Mouse (Mus musculus): Measurements from ENCODE around the gene Barx1. TPM values are rescaled to one million over a fixed set of nuclear protein-coding genes. Genes with fewer than 3 reads are reported as not detected.

Barx1 gene
- polyA plus RNA-seq, 1 experiment from 2014 or later, result not detected

DNA sequence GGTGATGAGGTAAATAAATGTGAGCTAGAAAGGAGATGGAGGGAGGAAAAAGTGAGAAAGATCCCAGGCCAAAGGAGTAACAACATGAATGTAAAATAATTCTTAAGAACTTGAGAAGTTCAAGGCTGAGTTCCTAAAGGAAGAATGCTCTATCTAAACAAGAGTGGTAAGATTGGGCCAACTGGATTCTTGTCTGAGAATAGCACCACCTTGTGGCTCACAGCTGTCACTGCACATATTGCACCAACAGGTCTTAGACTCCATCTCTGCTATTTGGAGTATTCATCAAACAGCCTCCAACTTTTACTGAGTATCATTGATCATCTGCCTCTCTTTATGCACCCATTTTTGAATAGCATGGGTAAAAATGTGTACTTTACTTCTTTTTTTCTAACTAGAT is 23.2 kb upstream of the Barx1 start:
- H3K4me3 ChIP-seq (ENCODE audit: low read depth, low read length), result no peak overlapping the region
- H3K4me2 ChIP-seq (ENCODE audit: low read depth), result no peak overlapping the region
- no peak overlapping the region for H3K9ac ChIP-seq (ENCODE audit: low read length)
- no peak for ATAC-seq (ENCODE audit: insufficient read depth, low FRiP score, low TSS enrichment)
- no peaks in the 10 kb centered on the region for H3K9me3 ChIP-seq (ENCODE audit: control insufficient read depth, low read length)
- H3K4me1 ChIP-seq (ENCODE audit: control insufficient read depth, insufficient read depth, low read length), result 0 out of 2 replicates have a peak, but pooled peaks cover 2% of the 10 kb centered on the region
- no peaks in the 10 kb centered on the region for H3K36me3 ChIP-seq (ENCODE audit: control insufficient read depth, insufficient read depth, low read length)
- no peak overlapping the region for H3K27ac ChIP-seq (ENCODE audit: low read depth, low read length)
- H3K27me3 ChIP-seq (ENCODE audit: control insufficient read depth, insufficient read depth, low read length), result no peaks in the 10 kb centered on the region
- DNase-seq (ENCODE audit: low spot score), result peak; percentile 63

DNA sequence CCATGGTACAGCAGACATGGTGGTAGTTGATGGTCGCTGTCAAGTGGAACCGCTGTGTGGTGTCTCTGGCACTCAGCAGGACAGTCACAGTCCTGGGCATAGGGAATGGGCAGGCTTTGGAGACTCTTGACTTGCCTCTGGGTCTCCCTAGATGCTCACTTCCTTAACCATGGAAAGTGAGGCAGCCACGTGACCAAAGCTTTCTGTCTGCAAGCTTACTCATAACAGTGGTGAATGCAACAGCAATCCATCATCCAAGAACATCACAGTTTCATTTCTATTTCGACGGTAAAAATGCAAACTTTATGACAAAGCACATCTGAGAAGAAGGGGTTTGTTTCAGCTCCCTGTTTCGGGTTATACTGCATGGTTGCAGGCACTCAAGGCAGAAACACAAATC is 19.7 kb upstream of the Barx1 start:
- no peak overlapping the region for H3K9ac ChIP-seq (ENCODE audit: low read length)
- no peaks in the 10 kb centered on the region for H3K9me3 ChIP-seq (ENCODE audit: control insufficient read depth, low read length)
- ATAC-seq (ENCODE audit: insufficient read depth, low FRiP score, low TSS enrichment) (no peak), DNase-seq (ENCODE audit: low spot score) (no peak)
- H3K27ac ChIP-seq (ENCODE audit: low read depth, low read length), result no peak overlapping the region
- H3K27me3 ChIP-seq (ENCODE audit: control insufficient read depth, insufficient read depth, low read length), result no peaks in the 10 kb centered on the region
- WGBS, result 90% methylated on average over 6 of the region's 6 CpGs
- H3K4me2 ChIP-seq (ENCODE audit: low read depth), result no peak overlapping the region
- no peaks in the 10 kb centered on the region for H3K36me3 ChIP-seq (ENCODE audit: control insufficient read depth, insufficient read depth, low read length)
- H3K4me1 ChIP-seq (ENCODE audit: control insufficient read depth, insufficient read depth, low read length), result no peaks in the 10 kb centered on the region
- no peak overlapping the region for H3K4me3 ChIP-seq (ENCODE audit: low read depth, low read length)

DNA sequence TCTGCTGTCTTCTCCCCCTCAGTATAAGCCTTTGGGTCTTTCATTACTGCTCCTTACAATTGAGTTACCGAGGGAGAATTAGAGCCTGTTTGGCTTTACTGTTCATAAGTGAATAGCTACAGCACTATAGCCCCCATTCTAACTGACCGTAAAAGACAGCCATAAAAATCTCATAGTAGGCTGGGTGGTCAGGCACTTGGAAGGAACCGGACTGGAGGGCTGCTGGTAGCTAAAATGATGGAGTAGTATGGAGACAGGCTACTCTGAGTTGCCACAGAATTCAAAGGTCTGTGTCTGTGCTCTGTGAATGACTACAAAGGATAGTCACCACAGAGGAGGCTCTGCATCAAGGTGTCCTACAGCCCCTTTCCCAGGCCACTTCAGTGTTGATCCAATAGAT is 18.8 kb upstream of the Barx1 start:
- Histone ChIP-seq H3K4me3 (ENCODE audit: low read depth, low read length) (no peak overlapping the region), H3K9ac (ENCODE audit: low read length) (no peak overlapping the region), H3K27ac (ENCODE audit: low read depth, low read length) (no peak overlapping the region), H3K36me3 (ENCODE audit: control insufficient read depth, insufficient read depth, low read length) (no peaks in the 10 kb centered on the region), H3K4me1 (ENCODE audit: control insufficient read depth, insufficient read depth, low read length) (no peaks in the 10 kb centered on the region), H3K4me2 (ENCODE audit: low read depth) (no peak overlapping the region), H3K9me3 (ENCODE audit: control insufficient read depth, low read length) (no peaks in the 10 kb centered on the region), H3K27me3 (ENCODE audit: control insufficient read depth, insufficient read depth, low read length) (no peaks in the 10 kb centered on the region)
- DNase-seq (ENCODE audit: low spot score) (no peak), ATAC-seq (ENCODE audit: insufficient read depth, low FRiP score, low TSS enrichment) (no peak)
- 40% methylated on average over 3 of the region's 3 CpGs for WGBS

DNA sequence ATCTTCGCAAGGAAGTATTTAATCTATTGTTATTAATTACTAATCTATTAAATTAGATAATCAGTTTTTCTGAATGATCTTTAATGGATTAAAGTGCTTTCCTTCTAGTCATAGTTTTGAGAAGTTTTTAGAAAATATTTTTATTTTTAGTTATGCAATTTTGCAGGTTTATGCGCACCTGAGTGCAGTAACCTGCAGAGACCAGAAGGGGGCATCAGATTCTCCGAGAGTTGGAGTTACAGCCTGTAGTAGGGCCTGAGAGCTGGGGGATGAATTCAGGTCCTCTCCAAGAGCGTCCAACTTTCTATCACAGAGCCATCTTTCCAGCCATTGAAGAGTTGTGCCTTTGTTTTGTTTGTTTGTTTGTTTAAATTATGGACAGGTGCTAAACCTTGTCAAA is 16.1 kb upstream of the Barx1 start:
- Histone ChIP-seq H3K27ac (ENCODE audit: low read depth, low read length) (no peak overlapping the region), H3K4me1 (ENCODE audit: control insufficient read depth, insufficient read depth, low read length) (no peaks in the 10 kb centered on the region), H3K36me3 (ENCODE audit: control insufficient read depth, insufficient read depth, low read length) (no peaks in the 10 kb centered on the region), H3K9ac (ENCODE audit: low read length) (no peak overlapping the region), H3K4me2 (ENCODE audit: low read depth) (no peak overlapping the region), H3K4me3 (ENCODE audit: low read depth, low read length) (no peak overlapping the region), H3K27me3 (ENCODE audit: control insufficient read depth, insufficient read depth, low read length) (no peaks in the 10 kb centered on the region), H3K9me3 (ENCODE audit: control insufficient read depth, low read length) (no peaks in the 10 kb centered on the region)
- ATAC-seq (ENCODE audit: insufficient read depth, low FRiP score, low TSS enrichment) (no peak), DNase-seq (ENCODE audit: low spot score) (no peak)
- 91% methylated on average over 4 of the region's 4 CpGs for WGBS

DNA sequence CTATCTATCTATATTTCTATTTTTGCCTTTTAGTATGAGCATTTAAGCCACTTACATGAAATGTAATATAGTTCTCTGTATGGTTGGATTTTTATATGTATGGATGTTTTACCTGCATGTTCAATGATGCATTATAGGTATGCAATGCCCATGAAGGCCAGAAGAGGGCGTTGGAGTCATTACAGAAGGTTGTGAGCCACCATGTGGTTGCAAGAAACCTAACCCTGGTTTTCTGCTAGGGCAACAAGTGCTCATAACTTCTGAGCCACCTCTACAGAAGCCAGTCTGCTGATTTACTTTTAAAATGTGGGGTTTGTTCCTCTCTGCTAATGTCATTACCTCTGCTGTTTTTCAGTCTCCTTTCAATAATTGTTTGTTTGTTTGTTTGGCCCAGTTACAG is 12.2 kb upstream of the Barx1 start:
- 0% methylated on average over 1 of the region's 1 CpGs for WGBS
- Histone ChIP-seq H3K4me1 (ENCODE audit: control insufficient read depth, insufficient read depth, low read length) (no peaks in the 10 kb centered on the region), H3K27me3 (ENCODE audit: control insufficient read depth, insufficient read depth, low read length) (peaks cover 16% of the 10 kb centered on the region), H3K27ac (ENCODE audit: low read depth, low read length) (no peak overlapping the region), H3K4me2 (ENCODE audit: low read depth) (no peak overlapping the region), H3K9ac (ENCODE audit: low read length) (no peak overlapping the region), H3K9me3 (ENCODE audit: control insufficient read depth, low read length) (no peaks in the 10 kb centered on the region), H3K36me3 (ENCODE audit: control insufficient read depth, insufficient read depth, low read length) (no peaks in the 10 kb centered on the region), H3K4me3 (ENCODE audit: low read depth, low read length) (no peak overlapping the region)
- DNase-seq (ENCODE audit: low spot score) (no peak), ATAC-seq (ENCODE audit: insufficient read depth, low FRiP score, low TSS enrichment) (no peak)

DNA sequence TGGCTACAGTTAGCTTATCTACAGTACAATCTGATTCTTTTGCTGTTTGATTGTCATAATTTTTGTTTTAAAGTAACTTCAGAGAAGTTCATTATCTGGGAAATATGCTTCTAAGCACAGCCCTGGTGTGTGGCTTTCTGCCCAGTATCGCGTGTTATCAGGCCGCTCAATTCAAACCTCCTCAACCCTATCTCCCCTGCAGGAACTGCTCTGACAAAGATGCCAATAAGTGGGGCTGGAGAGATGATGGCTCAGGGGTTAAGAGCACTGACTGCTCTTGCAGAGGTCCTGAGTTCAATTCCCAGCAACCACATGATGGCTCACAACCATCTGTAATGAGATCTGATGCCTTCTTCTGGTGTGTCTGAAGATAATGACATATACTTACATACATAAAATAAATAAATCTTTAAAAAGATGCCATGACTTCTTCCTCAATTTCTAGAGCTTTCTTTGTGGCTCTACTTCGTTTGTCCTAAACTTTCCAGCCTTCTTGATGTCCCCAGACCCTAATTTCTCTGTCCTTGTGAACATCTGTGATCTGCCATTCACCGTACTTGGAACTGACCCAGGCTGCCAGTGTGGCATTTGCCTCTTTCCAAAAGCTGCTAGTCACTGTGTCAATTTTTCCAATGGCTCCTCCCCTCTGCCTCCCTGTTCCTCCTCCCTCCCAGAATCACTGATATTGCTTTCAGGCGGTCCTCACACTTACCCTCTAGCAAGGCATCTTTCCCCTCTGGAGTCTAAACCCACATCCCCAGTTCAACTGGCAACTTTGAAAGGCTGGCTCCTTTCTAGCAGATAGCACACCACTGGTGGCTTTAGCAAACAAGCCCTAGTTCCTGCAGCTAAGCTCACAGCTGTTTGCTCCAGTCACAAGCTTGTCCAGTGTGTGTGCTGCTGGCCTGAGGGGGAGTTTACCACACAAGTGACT is 11.4 kb upstream of the Barx1 start:
- Histone ChIP-seq H3K9ac (ENCODE audit: low read length) (no peak overlapping the region), H3K36me3 (ENCODE audit: control insufficient read depth, insufficient read depth, low read length) (no peaks in the 10 kb centered on the region), H3K9me3 (ENCODE audit: control insufficient read depth, low read length) (no peaks in the 10 kb centered on the region), H3K4me3 (ENCODE audit: low read depth, low read length) (no peak overlapping the region), H3K4me2 (ENCODE audit: low read depth) (no peak overlapping the region), H3K4me1 (ENCODE audit: control insufficient read depth, insufficient read depth, low read length) (no peaks in the 10 kb centered on the region), H3K27ac (ENCODE audit: low read depth, low read length) (no peak overlapping the region), H3K27me3 (ENCODE audit: control insufficient read depth, insufficient read depth, low read length) (peaks cover 23% of the 10 kb centered on the region)
- 71% methylated on average over 6 of the region's 6 CpGs for WGBS
- DNase-seq (ENCODE audit: low spot score) (no peak), ATAC-seq (ENCODE audit: insufficient read depth, low FRiP score, low TSS enrichment) (no peak)

DNA sequence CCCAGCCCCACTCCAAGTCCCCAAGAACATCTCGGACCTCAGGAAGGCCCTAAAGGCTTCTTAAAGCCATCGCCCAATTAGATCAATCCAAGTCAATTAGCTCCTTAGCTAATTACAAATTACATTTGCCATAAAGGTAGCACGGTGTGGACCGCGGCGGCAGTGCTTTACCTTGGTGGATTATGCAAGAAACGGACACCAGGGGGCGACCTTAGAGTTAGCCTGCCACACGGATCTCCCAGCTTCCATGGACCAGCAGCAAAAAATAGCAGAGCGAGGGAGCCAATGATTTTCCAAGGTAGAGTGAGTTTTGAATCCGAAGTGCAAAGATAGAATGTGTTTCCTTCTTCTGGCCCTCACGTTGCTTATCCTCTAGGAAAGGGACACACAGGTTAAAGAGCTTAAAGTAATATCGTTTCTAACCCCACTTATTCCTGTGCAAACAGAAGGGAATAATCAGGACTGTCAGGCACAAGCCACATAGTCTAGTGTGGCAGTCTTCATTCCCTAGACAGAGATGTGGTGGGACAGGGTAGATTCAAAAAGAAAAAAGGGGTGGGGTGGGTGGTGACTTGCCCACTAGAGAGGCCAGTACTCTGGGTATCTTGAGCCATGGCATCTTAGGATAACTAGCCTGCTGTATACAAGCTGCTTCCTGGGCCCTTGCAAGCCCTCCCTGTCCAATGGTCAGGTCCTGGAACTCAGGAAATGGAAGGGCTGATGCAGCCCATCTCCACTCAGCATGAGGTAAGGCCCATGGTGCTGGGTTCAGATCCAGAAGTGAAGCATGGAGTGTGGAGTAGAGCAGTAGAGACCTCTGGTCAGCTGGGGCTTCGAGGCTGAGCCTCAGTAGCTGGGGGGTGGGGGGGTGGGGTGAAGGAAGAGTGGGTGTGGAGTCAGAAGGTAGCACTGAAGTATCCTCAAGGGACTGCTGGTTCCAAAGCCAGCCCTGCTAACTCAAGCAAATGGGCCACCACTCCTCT is 8.7 kb upstream of the Barx1 start:
- Histone ChIP-seq H3K4me3 (ENCODE audit: low read depth, low read length) (no peak overlapping the region), H3K9ac (ENCODE audit: low read length) (no peak overlapping the region), H3K9me3 (ENCODE audit: control insufficient read depth, low read length) (no peaks in the 10 kb centered on the region), H3K27ac (ENCODE audit: low read depth, low read length) (no peak overlapping the region), H3K4me1 (ENCODE audit: control insufficient read depth, insufficient read depth, low read length) (no peaks in the 10 kb centered on the region), H3K36me3 (ENCODE audit: control insufficient read depth, insufficient read depth, low read length) (no peaks in the 10 kb centered on the region), H3K4me2 (ENCODE audit: low read depth) (no peak overlapping the region), H3K27me3 (ENCODE audit: control insufficient read depth, insufficient read depth, low read length) (peaks cover 50% of the 10 kb centered on the region)
- DNase-seq (ENCODE audit: low spot score) (peak; percentile 75), ATAC-seq (ENCODE audit: insufficient read depth, low FRiP score, low TSS enrichment) (no peak)
- 10% methylated on average over 14 of the region's 14 CpGs for WGBS

DNA sequence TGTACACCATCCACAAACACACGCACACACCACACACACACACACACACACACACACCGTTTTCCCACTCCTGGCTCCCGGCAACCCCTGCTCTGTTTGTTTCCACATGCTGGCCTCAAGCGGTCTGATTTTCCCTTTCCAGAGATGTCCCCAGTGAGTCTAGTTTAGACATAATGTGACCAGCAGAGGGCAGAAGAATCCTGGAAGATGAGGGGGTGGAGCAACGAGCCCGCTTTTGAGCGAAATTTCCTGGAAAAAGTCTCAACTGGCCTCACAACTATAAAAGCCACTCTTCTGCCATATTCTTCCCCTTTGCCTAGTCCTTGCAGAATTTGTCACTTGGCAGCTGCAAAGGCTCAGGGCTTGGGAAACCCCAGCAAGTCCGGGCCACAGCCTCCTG is 7.2 kb upstream of the Barx1 start:
- Histone ChIP-seq H3K9me3 (ENCODE audit: control insufficient read depth, low read length) (no peaks in the 10 kb centered on the region), H3K4me2 (ENCODE audit: low read depth) (no peak overlapping the region), H3K4me1 (ENCODE audit: control insufficient read depth, insufficient read depth, low read length) (no peaks in the 10 kb centered on the region), H3K9ac (ENCODE audit: low read length) (no peak overlapping the region), H3K27me3 (ENCODE audit: control insufficient read depth, insufficient read depth, low read length) (peaks cover 65% of the 10 kb centered on the region), H3K4me3 (ENCODE audit: low read depth, low read length) (no peak overlapping the region), H3K27ac (ENCODE audit: low read depth, low read length) (no peak overlapping the region), H3K36me3 (ENCODE audit: control insufficient read depth, insufficient read depth, low read length) (no peaks in the 10 kb centered on the region)
- ATAC-seq (ENCODE audit: insufficient read depth, low FRiP score, low TSS enrichment) (0 out of 2 replicates have a peak, but pooled peaks have one; percentile 48), DNase-seq (ENCODE audit: low spot score) (peak; percentile 75)
- under 1% methylated on average over 8 of the region's 8 CpGs for WGBS
